Mouse (Mus musculus) heart, embryonic 14.5 days (tissue): ENCODE results near the gene Mars2. TPM values are rescaled to one million over a fixed set of nuclear protein-coding genes. Genes with fewer than 3 reads are reported as not detected.

ENCODE experiments used
- ATAC-seq: fragments of 200-750 bp; cut with Nextera tagmentation; 2 replicates; pipeline ENCODE4 v1.8.0; 2017; ENCODE audit warnings: low read depth, moderate TSS enrichment; ENCODE audit not compliant: insufficient number of reproducible peaks, insufficient read depth, low FRiP score
- H3K27ac ChIP-seq, 2 experiments: fragments of 200-500 bp in 1 of 2; fragments of 300-500 bp in 1 of 2; sonication (generic) in 1 of 2; replicated peaks in 1 of 2; 2 replicates each; pipeline ENCODE4 v1.5.1; 2012 to 2014; ENCODE audit warnings: low read depth in 2 of 2, low read length in 2 of 2, control low read depth in 1 of 2, mild to moderate bottlenecking in 1 of 2, mixed read lengths in 1 of 2; ENCODE audit not compliant: control insufficient read depth in 1 of 2, insufficient read depth in 1 of 2
- H3K27me3 ChIP-seq: fragments of 300-500 bp; sonication (generic); 2 replicates; pipeline ENCODE4 v1.6.1; 2014; ENCODE audit warnings: mild to moderate bottlenecking, low read length, control low read depth; ENCODE audit not compliant: control insufficient read depth, insufficient read depth
- H3K36me3 ChIP-seq: fragments of 300-500 bp; sonication (generic); 2 replicates; pipeline ENCODE4 v1.6.1; 2014; ENCODE audit warnings: mild to moderate bottlenecking, control low read depth, low read length, mixed read lengths; ENCODE audit not compliant: control insufficient read depth, insufficient read depth
- H3K4me1 ChIP-seq, 2 experiments: fragments of 200-500 bp in 1 of 2; fragments of 300-500 bp in 1 of 2; sonication (generic) in 1 of 2; 2 replicates each; pipeline ENCODE4 v1.6.1; 2012 to 2014; ENCODE audit warnings: low read length in 2 of 2, control low read depth in 1 of 2, mixed read lengths in 1 of 2; ENCODE audit not compliant: control insufficient read depth in 2 of 2, insufficient read depth in 2 of 2
- H3K4me2 ChIP-seq: fragments of 300-500 bp; sonication (generic); 2 replicates; pipeline ENCODE4 v1.6.1; 2014; ENCODE audit warnings: mild to moderate bottlenecking, low read length
- H3K4me3 ChIP-seq, 2 experiments: fragments of 200-500 bp in 1 of 2; fragments of 300-500 bp in 1 of 2; sonication (generic) in 1 of 2; 2 replicates each; pipeline ENCODE4 v1.5.1; 2012 to 2014; ENCODE audit warnings: low read length in 2 of 2, mild to moderate bottlenecking in 2 of 2, control low read depth in 1 of 2, low read depth in 1 of 2, moderate library complexity in 1 of 2; ENCODE audit not compliant: control insufficient read depth in 1 of 2, insufficient read depth in 1 of 2
- H3K9ac ChIP-seq: fragments of 300-500 bp; sonication (generic); 2 replicates; pipeline ENCODE4 v1.6.1; 2014; ENCODE audit warnings: mild to moderate bottlenecking, low read length
- H3K9me3 ChIP-seq: fragments of 300-500 bp; sonication (generic); 2 replicates; pipeline ENCODE4 v1.6.1; 2016; ENCODE audit warnings: low read length, control low read depth; ENCODE audit not compliant: control insufficient read depth
- WGBS: fragments of 180-500 bp; shearing (Covaris S2); extraction: QIAGEN DNeasy Blood & Tissue Kit; methylation state at CpG from one replicate; pipeline ENCODE4 v1.1.7; 2014; 5-methylcytosine and 5-hydroxymethylcytosine counted together
- polyA plus RNA-seq: library from polyadenylated mRNA; unstranded; fragments of >200 nt; fragmentation: Nextera tagmentation; extraction: Ambion mirVana; gene quantifications from 2 replicates; pipeline ENCODE4 v1.2.1, GENCODE M21; 2014

Mars2 gene
- polyA plus RNA-seq, 1 experiment from 2014 or later: 3.6 TPM

- peaks cover 9 to 16% of the 10 kb centered on the region in 2 experiments for H3K4me1 ChIP-seq
- H3K36me3 ChIP-seq: no peaks in the 10 kb centered on the region
- WGBS: 54% methylated on average over 3 of the region's 3 CpGs
- H3K9ac ChIP-seq: peak overlapping the region; percentile 78
- peak overlapping the region; percentile 42 to 49 for H3K4me3 ChIP-seq
- ATAC-seq: no peak
- H3K4me2 ChIP-seq: peak overlapping the region; percentile 66
- H3K27ac ChIP-seq: peak overlapping the region; percentile 28 to 46; a peak in 2 of 4 replicates
- H3K9me3 ChIP-seq: no peaks in the 10 kb centered on the region
- H3K27me3 ChIP-seq: no peaks in the 10 kb centered on the region
Measured at GRCm38 (mm10) chr1:55225398-55225797, 11.6 kb upstream of the Mars2 start.

- H3K9me3 ChIP-seq: no peaks in the 10 kb centered on the region
- peak within 1 kb of the TSS; percentile 66 to 69 for H3K27ac ChIP-seq
- H3K4me2 ChIP-seq: peak within 1 kb of the TSS; percentile 66
- peak within 1 kb of the TSS; percentile 49 to 50 for H3K4me3 ChIP-seq
- 4% methylated on average over 26 of the region's 26 CpGs for WGBS
- peak; percentile 63; the same call in 1 of the 2 replicates for ATAC-seq
- H3K9ac ChIP-seq: peak within 1 kb of the TSS; percentile 78
- peaks cover 5 to 11% of the 10 kb centered on the region in 2 experiments for H3K4me1 ChIP-seq
- H3K27me3 ChIP-seq: no peaks in the 10 kb centered on the region
- H3K36me3 ChIP-seq: no peaks in the 10 kb centered on the region
Measured at GRCm38 (mm10) chr1:55226011-55226857, 10.7 kb upstream of the Mars2 start, which contains the start of gene Rftn2. Gene Rftn2, minus strand, starts transcription at chr1:55226782.

GRCm38 (mm10) chr1:55227376-55227775, 9.6 kb upstream of the Mars2 start:
- no peak for ATAC-seq
- H3K4me3 ChIP-seq: no peak overlapping the region
- no peaks in the 10 kb centered on the region for H3K27me3 ChIP-seq
- no peak overlapping the region for H3K9ac ChIP-seq
- no peak overlapping the region for H3K27ac ChIP-seq
- H3K9me3 ChIP-seq: no peaks in the 10 kb centered on the region
- H3K4me2 ChIP-seq: no peak overlapping the region
- H3K4me1 ChIP-seq: peaks cover 2 to 4% of the 10 kb centered on the region in 2 experiments; a peak in 2 of 4 replicates
- H3K36me3 ChIP-seq: no peaks in the 10 kb centered on the region
- WGBS: 50% methylated on average over 1 of the region's 1 CpGs

GRCm38 (mm10) chr1:55228256-55228884, 8.6 kb upstream of the Mars2 start:
- no peak overlapping the region for H3K4me3 ChIP-seq

GRCm38 (mm10) chr1:55234910-55235520, 2.0 kb upstream of the Mars2 start:
- Histone ChIP-seq H3K4me3 (no peak overlapping the region), H3K27me3 (no peaks in the 10 kb centered on the region), H3K36me3 (no peaks in the 10 kb centered on the region), H3K9ac (no peak overlapping the region), H3K9me3 (no peaks in the 10 kb centered on the region), H3K27ac (no peak overlapping the region), H3K4me2 (no peak overlapping the region), H3K4me1 (peaks cover 5 to 15% of the 10 kb centered on the region in 2 experiments; a peak in 3 of 4 replicates)
- 50% methylated on average over 16 of the region's 16 CpGs for WGBS
- ATAC-seq: no peak

More at GRCm38 (mm10) chr1:55228256-55228884, 8.6 kb upstream of the Mars2 start:
- ATAC-seq: no peak
- H3K36me3 ChIP-seq: no peaks in the 10 kb centered on the region
- no peak overlapping the region for H3K4me2 ChIP-seq
- H3K4me1 ChIP-seq: peaks cover 2 to 4% of the 10 kb centered on the region in 2 experiments; a peak in 2 of 4 replicates
- no peaks in the 10 kb centered on the region for H3K9me3 ChIP-seq
- 66% methylated on average over 8 of the region's 8 CpGs for WGBS
- no peaks in the 10 kb centered on the region for H3K27me3 ChIP-seq
- no peak overlapping the region for H3K9ac ChIP-seq
- no peak overlapping the region for H3K27ac ChIP-seq

- Histone ChIP-seq H3K27ac (peak overlapping the region in 1 of 2 experiments; percentile 53; a peak in 1 of 4 replicates), H3K4me2 (peak overlapping the region; percentile 99)
- WGBS: 37% methylated on average over 5 of the region's 5 CpGs
Measured at GRCm38 (mm10) chr1:55236487-55236886, 490 bp upstream of the Mars2 start.

GRCm38 (mm10) chr1:55237643-55238161, 725 bp downstream of the Mars2 start:
- peak; percentile 11; the same call in 1 of the 2 replicates for ATAC-seq
- Histone ChIP-seq H3K9ac (peak overlapping the region; percentile 86), H3K27ac (peak overlapping the region in 1 of 2 experiments; percentile 71; a peak in 3 of 4 replicates), H3K4me3 (peak overlapping the region; percentile 88 to 99), H3K4me2 (peak overlapping the region; percentile 99), H3K36me3 (no peaks in the 10 kb centered on the region), H3K4me1 (peaks cover 5 to 15% of the 10 kb centered on the region in 2 experiments; a peak in 3 of 4 replicates), H3K27me3 (no peaks in the 10 kb centered on the region), H3K9me3 (no peaks in the 10 kb centered on the region)
- WGBS: under 1% methylated on average over 23 of the region's 23 CpGs

More at GRCm38 (mm10) chr1:55236487-55236886, 490 bp upstream of the Mars2 start:
- Histone ChIP-seq H3K4me1 (peaks cover 5 to 15% of the 10 kb centered on the region in 2 experiments; a peak in 3 of 4 replicates), H3K9me3 (no peaks in the 10 kb centered on the region), H3K27me3 (no peaks in the 10 kb centered on the region), H3K4me3 (peak overlapping the region; percentile 46 to 88), H3K9ac (peak overlapping the region; percentile 44), H3K36me3 (no peaks in the 10 kb centered on the region)
- ATAC-seq: no peak
